Mouse (Mus musculus): ENCODE measurements around the gene Olfr844. TPM values are rescaled to one million over a fixed set of nuclear protein-coding genes. Genes with fewer than 3 reads are reported as not detected.

The Olfr844 gene
- polyA plus RNA-seq (2014; fragmentation: Nextera tagmentation; extraction: Ambion mirVana) = not detected in 2 replicates

- H3K36me3 ChIP-seq (ENCODE audit: control insufficient read depth, insufficient read depth, low read length) = no peaks in the 10 kb centered on the region
- H3K4me1 ChIP-seq (ENCODE audit: control insufficient read depth, insufficient read depth, low read length) = no peaks in the 10 kb centered on the region
- H3K27ac ChIP-seq (ENCODE audit: low read depth, low read length) = no peak within 1 kb of the TSS
- no peak within 1 kb of the TSS for H3K9ac ChIP-seq (replicated peaks; ENCODE audit: low read depth, low read length)
- ATAC-seq (ENCODE audit: low read depth) = no peak
- no peak within 1 kb of the TSS for H3K4me2 ChIP-seq (ENCODE audit: low read depth, low read length)
- no peaks in the 10 kb centered on the region for H3K27me3 ChIP-seq (ENCODE audit: control insufficient read depth, insufficient read depth, low read length)
- no peak within 1 kb of the TSS for H3K4me3 ChIP-seq (ENCODE audit: low read depth, low read length)
- H3K9me3 ChIP-seq (ENCODE audit: control insufficient read depth, low read length) = 0 out of 2 replicates have a peak, but pooled peaks cover 3% of the 10 kb centered on the region
These were observed at the start of gene Olfr844 for GRCm38 (mm10) chr9:19316047-19316446. Olfr844 (plus strand) TSS chr9:19316347.

GRCm38 (mm10) chr9:19336157-19336556 is 20.0 kb downstream of the Olfr844 start, which contains the start of gene Olfr845:
Olfr845 (plus strand) TSS chr9:19336457.
- no peaks in the 10 kb centered on the region for H3K9me3 ChIP-seq (ENCODE audit: control insufficient read depth, low read length)
- H3K4me3 ChIP-seq (ENCODE audit: low read depth, low read length) = no peak within 1 kb of the TSS
- no peak within 1 kb of the TSS for H3K27ac ChIP-seq (ENCODE audit: low read depth, low read length)
- ATAC-seq (ENCODE audit: low read depth) = no peak
- no peaks in the 10 kb centered on the region for H3K4me1 ChIP-seq (ENCODE audit: control insufficient read depth, insufficient read depth, low read length)
- H3K27me3 ChIP-seq (ENCODE audit: control insufficient read depth, insufficient read depth, low read length) = no peaks in the 10 kb centered on the region
- WGBS = 78% methylated on average over 1 of the region's 1 CpGs
- H3K36me3 ChIP-seq (ENCODE audit: control insufficient read depth, insufficient read depth, low read length) = no peaks in the 10 kb centered on the region
- H3K9ac ChIP-seq (replicated peaks; ENCODE audit: low read depth, low read length) = no peak within 1 kb of the TSS
- no peak within 1 kb of the TSS for H3K4me2 ChIP-seq (ENCODE audit: low read depth, low read length)

GRCm38 (mm10) chr9:19363905-19364304 is 47.8 kb downstream of the Olfr844 start, which contains the start of gene Olfr846:
Olfr846 (minus strand) TSS chr9:19364005.
- H3K4me3 ChIP-seq (ENCODE audit: low read depth, low read length) = no peak within 1 kb of the TSS
- H3K9ac ChIP-seq (replicated peaks; ENCODE audit: low read depth, low read length) = no peak within 1 kb of the TSS
- no peak within 1 kb of the TSS for H3K27ac ChIP-seq (ENCODE audit: low read depth, low read length)
- H3K27me3 ChIP-seq (ENCODE audit: control insufficient read depth, insufficient read depth, low read length) = no peaks in the 10 kb centered on the region
- no peaks in the 10 kb centered on the region for H3K4me1 ChIP-seq (ENCODE audit: control insufficient read depth, insufficient read depth, low read length)
- no peak for ATAC-seq (ENCODE audit: low read depth)
- no peak within 1 kb of the TSS for H3K4me2 ChIP-seq (ENCODE audit: low read depth, low read length)
- 57% methylated on average over 1 of the region's 1 CpGs for WGBS
- H3K36me3 ChIP-seq (ENCODE audit: control insufficient read depth, insufficient read depth, low read length) = no peaks in the 10 kb centered on the region
- H3K9me3 ChIP-seq (ENCODE audit: control insufficient read depth, low read length) = no peaks in the 10 kb centered on the region

Other genes starting within 250 kb of the Olfr844 start
- not detected in 2 replicates for gene Olfr836, start 196.0 kb upstream of the Olfr844 start, polyA plus RNA-seq (2014; fragmentation: Nextera tagmentation; extraction: Ambion mirVana)
- not detected in 2 replicates for gene Olfr837, start 180.0 kb upstream of the Olfr844 start, polyA plus RNA-seq (2014; fragmentation: Nextera tagmentation; extraction: Ambion mirVana)
- gene Olfr839-ps1, start 139.0 kb upstream of the Olfr844 start, polyA plus RNA-seq (2014; fragmentation: Nextera tagmentation; extraction: Ambion mirVana) = not detected in 2 replicates
- not detected in 2 replicates for gene Olfr843, start 64.4 kb upstream of the Olfr844 start, polyA plus RNA-seq (2014; fragmentation: Nextera tagmentation; extraction: Ambion mirVana)
- not detected in 2 replicates for gene Olfr845, start 20.1 kb downstream of the Olfr844 start, polyA plus RNA-seq (2014; fragmentation: Nextera tagmentation; extraction: Ambion mirVana)
- not detected in 2 replicates for gene Olfr846, start 47.7 kb downstream of the Olfr844 start, polyA plus RNA-seq (2014; fragmentation: Nextera tagmentation; extraction: Ambion mirVana)
- gene Olfr847, start 62.3 kb downstream of the Olfr844 start, polyA plus RNA-seq (2014; fragmentation: Nextera tagmentation; extraction: Ambion mirVana) = not detected in 2 replicates
- not detected in 2 replicates for gene Olfr849, start 123.9 kb downstream of the Olfr844 start, polyA plus RNA-seq (2014; fragmentation: Nextera tagmentation; extraction: Ambion mirVana)
- gene Olfr850, start 161.9 kb downstream of the Olfr844 start, polyA plus RNA-seq (2014; fragmentation: Nextera tagmentation; extraction: Ambion mirVana) = not detected in 2 replicates
- gene Olfr851, start 176.9 kb downstream of the Olfr844 start, polyA plus RNA-seq (2014; fragmentation: Nextera tagmentation; extraction: Ambion mirVana) = not detected in 2 replicates
- not detected in 2 replicates for gene Olfr853, start 224.7 kb downstream of the Olfr844 start, polyA plus RNA-seq (2014; fragmentation: Nextera tagmentation; extraction: Ambion mirVana)

Measured in neural tube, embryonic 14.5 days (tissue).